Mouse (Mus musculus) kidney, postnatal 0 days (tissue): ENCODE measurements around the gene Tspan33. TPM values are rescaled to one million over a fixed set of nuclear protein-coding genes. Genes with fewer than 3 reads are reported as not detected.
A peak's percentile ranks its signal among the peaks of the same experiment; 100 is the strongest.

Experiments
- ATAC-seq: fragments of 200-750 bp; cut with Nextera tagmentation; replicated peaks from 2 replicates; pipeline ENCODE4 v1.8.0; 2017; ENCODE audit warnings: low read depth, moderate number of reproducible peaks, moderate TSS enrichment, moderate library complexity; ENCODE audit not compliant: low FRiP score
- DNase-seq: peaks from one replicate; pipeline ENCODE4 v3.0.0-alpha.2; 2016; ENCODE audit warnings: low spot score
- H3K27ac ChIP-seq: fragments of 300-500 bp; sonication (generic); 2 replicates; pipeline ENCODE4 v1.5.1; 2014; ENCODE audit warnings: mild to moderate bottlenecking
- H3K27me3 ChIP-seq: fragments of 300-500 bp; sonication (generic); 2 replicates; pipeline ENCODE4 v1.6.1; 2014; ENCODE audit warnings: low read length, mixed read lengths; ENCODE audit not compliant: insufficient read depth
- H3K36me3 ChIP-seq: fragments of 300-500 bp; sonication (generic); 2 replicates; pipeline ENCODE4 v1.6.1; 2014; ENCODE audit warnings: low read length, mixed read lengths; ENCODE audit not compliant: insufficient read depth
- H3K4me1 ChIP-seq: fragments of 300-500 bp; sonication (generic); replicated peaks from 2 replicates; pipeline ENCODE4 v1.6.1; 2014; ENCODE audit warnings: antibody characterized with exemption, low read length, mixed read lengths; ENCODE audit not compliant: insufficient read depth
- H3K4me2 ChIP-seq: fragments of 300-500 bp; sonication (generic); 2 replicates; pipeline ENCODE4 v1.6.1; 2014; ENCODE audit warnings: mild to moderate bottlenecking, low read length, moderate library complexity, mixed read lengths
- H3K4me3 ChIP-seq: fragments of 300-500 bp; sonication (generic); replicated peaks from 2 replicates; pipeline ENCODE4 v1.5.1; 2014; ENCODE audit warnings: low read depth, low read length
- H3K9ac ChIP-seq: fragments of 300-500 bp; sonication (generic); 2 replicates; pipeline ENCODE4 v1.6.1; 2014; ENCODE audit warnings: low read depth, low read length
- H3K9me3 ChIP-seq: fragments of 300-500 bp; sonication (generic); replicated peaks from 2 replicates; pipeline ENCODE4 v1.6.1; 2016; ENCODE audit warnings: low read length, inconsistent platforms, mixed read lengths
- CTCF ChIP-seq: IDR thresholded peaks from 2 replicates; pipeline ENCODE4 v1.5.1; 2016; ENCODE audit warnings: antibody characterized with exemption, low read depth, mild to moderate bottlenecking, moderate library complexity
- WGBS: fragments of 180-500 bp; shearing (Covaris S2); extraction: QIAGEN DNeasy Blood & Tissue Kit; methylation state at CpG from one replicate; pipeline ENCODE4 v1.1.7; 2014; 5-methylcytosine and 5-hydroxymethylcytosine counted together
- polyA plus RNA-seq: library from polyadenylated mRNA; unstranded; fragments of >200 nt; fragmentation: Nextera tagmentation; extraction: Ambion mirVana; gene quantifications from 2 replicates; pipeline ENCODE4 v1.2.1, GENCODE M21; 2015

Tspan33 gene
- polyA plus RNA-seq, 1 experiment from 2014 or later = 25.2 TPM

- no peaks in the 10 kb centered on the region for H3K36me3 ChIP-seq
- no peak for TF ChIP-seq CTCF
- H3K4me1 ChIP-seq = no peaks in the 10 kb centered on the region
- H3K27ac ChIP-seq = no peak overlapping the region
- no peak overlapping the region for H3K4me3 ChIP-seq
- ATAC-seq (no peak), DNase-seq (no peak)
- no peaks in the 10 kb centered on the region for H3K27me3 ChIP-seq
- H3K9ac ChIP-seq = no peak overlapping the region
- no peak overlapping the region for H3K4me2 ChIP-seq
- H3K9me3 ChIP-seq = no peaks in the 10 kb centered on the region
- WGBS = 89% methylated on average over 4 of the region's 4 CpGs
These were observed 12.2 kb upstream of the Tspan33 start for GRCm38 (mm10) chr6:29681853-29682252.

GRCm38 (mm10) chr6:29684686-29685085 is 9.3 kb upstream of the Tspan33 start:
- no peaks in the 10 kb centered on the region for H3K9me3 ChIP-seq

GRCm38 (mm10) chr6:29685952-29686351 is 8.1 kb upstream of the Tspan33 start:
- Histone ChIP-seq H3K4me3 (no peak overlapping the region), H3K9ac (no peak overlapping the region), H3K9me3 (no peaks in the 10 kb centered on the region), H3K36me3 (no peaks in the 10 kb centered on the region), H3K27me3 (no peaks in the 10 kb centered on the region), H3K4me1 (no peaks in the 10 kb centered on the region), H3K27ac (no peak overlapping the region), H3K4me2 (no peak overlapping the region)
- ATAC-seq = no peak
- no peak for DNase-seq
- 71% methylated on average over 4 of the region's 4 CpGs for WGBS
- TF ChIP-seq CTCF = no peak

More at GRCm38 (mm10) chr6:29684686-29685085, 9.3 kb upstream of the Tspan33 start:
- Histone ChIP-seq H3K36me3 (no peaks in the 10 kb centered on the region), H3K4me2 (no peak overlapping the region), H3K27me3 (no peaks in the 10 kb centered on the region), H3K4me1 (no peaks in the 10 kb centered on the region), H3K9ac (no peak overlapping the region), H3K27ac (no peak overlapping the region), H3K4me3 (no peak overlapping the region)
- no peak for ATAC-seq
- WGBS = 83% methylated on average over 4 of the region's 4 CpGs
- DNase-seq = no peak
- no peak for TF ChIP-seq CTCF

GRCm38 (mm10) chr6:29689458-29689857 is 4.6 kb upstream of the Tspan33 start:
- Histone ChIP-seq H3K4me3 (no peak overlapping the region), H3K4me1 (no peaks in the 10 kb centered on the region; the same call in 1 of the 2 replicates), H3K27me3 (no peaks in the 10 kb centered on the region), H3K9ac (no peak overlapping the region), H3K4me2 (no peak overlapping the region), H3K9me3 (no peaks in the 10 kb centered on the region), H3K36me3 (no peaks in the 10 kb centered on the region), H3K27ac (no peak overlapping the region)
- TF ChIP-seq CTCF = no peak
- WGBS = 75% methylated on average over 8 of the region's 8 CpGs
- ATAC-seq (no peak), DNase-seq (no peak)

- no peak for TF ChIP-seq CTCF
- H3K27me3 ChIP-seq = no peaks in the 10 kb centered on the region
- WGBS = 4% methylated on average over 32 of the region's 35 CpGs
- H3K4me3 ChIP-seq = peak overlapping the region; percentile 78
- peak overlapping the region; percentile 77; the same call in 1 of the 2 replicates for H3K27ac ChIP-seq
- no peaks in the 10 kb centered on the region; the same call in 1 of the 2 replicates for H3K4me1 ChIP-seq
- no peaks in the 10 kb centered on the region for H3K36me3 ChIP-seq
- ATAC-seq = peak; percentile 46
- H3K9me3 ChIP-seq = no peaks in the 10 kb centered on the region
- peak overlapping the region; percentile 98 for H3K4me2 ChIP-seq
- H3K9ac ChIP-seq = peak overlapping the region; percentile 86
- DNase-seq = no peak
These were observed 610 bp downstream of the Tspan33 start for GRCm38 (mm10) chr6:29694375-29695289.

- no peaks in the 10 kb centered on the region for H3K36me3 ChIP-seq
- no peaks in the 10 kb centered on the region for H3K27me3 ChIP-seq
- 0 out of 2 replicates have a peak overlapping the region, but pooled peaks have one; percentile 78 for H3K4me3 ChIP-seq
- H3K27ac ChIP-seq = no peak overlapping the region
- H3K9ac ChIP-seq = peak overlapping the region; percentile 86; the same call in 1 of the 2 replicates
- ATAC-seq (no peak), DNase-seq (no peak)
- TF ChIP-seq CTCF = no peak
- no peaks in the 10 kb centered on the region for H3K9me3 ChIP-seq
- peak overlapping the region; percentile 98 for H3K4me2 ChIP-seq
- WGBS = 68% methylated on average over 3 of the region's 3 CpGs
- no peaks in the 10 kb centered on the region; the same call in 1 of the 2 replicates for H3K4me1 ChIP-seq
These were observed 1.3 kb downstream of the Tspan33 start for GRCm38 (mm10) chr6:29695290-29695674.
